Mouse (Mus musculus): ENCODE data around the gene Sumo1.

- no peak for TF ChIP-seq ZC3H11A (IDR thresholded peaks at IDR 0.05; ENCODE audit: borderline replicate concordance, low read depth, low read length)
- TF ChIP-seq MAFK (IDR thresholded peaks at IDR 0.05; ENCODE audit: insufficient read depth, low read depth, low read length) = no peak
Observed at GRCm38 (mm10) chr1:59580131-59580751, 90.4 kb downstream of the Sumo1 start.
